Mouse (Mus musculus): Measurements from ENCODE around the gene Trpm7. TPM values are rescaled to one million over a fixed set of nuclear protein-coding genes. Genes with fewer than 3 reads are reported as not detected.
"Not testable (repeated sequence)": the region's sequence is repeated elsewhere in the genome, so short reads cannot be mapped to it uniquely, and the experiment has no call there.

The Trpm7 gene
- 10 to 100 TPM; 33.1 to 34.3 TPM for total RNA-seq (2021)
- long read RNA-seq, experiment 1, partial matches to known transcripts, result 1 of 1 reads
- long read RNA-seq, experiment 1, other reads (novel, unspliced or antisense), result 0 of 1 reads
- long read RNA-seq, experiment 2, partial matches to known transcripts, result 16 of 20 reads
- long read RNA-seq, experiment 2, other reads (novel, unspliced or antisense), result 3 of 20 reads

- peak; percentile 89 to 92 for DNase-seq (ENCODE audit: low spot score in 2 of 2)
These were observed at the start of gene Trpm7 for GRCm38 (mm10) chr2:126875871-126876796. TSS of gene Trpm7 (minus strand) at chr2:126876230.

- no peak for DNase-seq (ENCODE audit: low spot score in 2 of 2)
These were observed 44.5 kb upstream of the Trpm7 start for GRCm38 (mm10) chr2:126920358-126921060.

GRCm38 (mm10) chr2:126916236-126916635 is 40.2 kb upstream of the Trpm7 start:
- no peak for DNase-seq (ENCODE audit: low spot score in 2 of 2)

GRCm38 (mm10) chr2:126914096-126914495 is 38.1 kb upstream of the Trpm7 start:
- DNase-seq (ENCODE audit: low spot score in 2 of 2), result no peak

- DNase-seq (ENCODE audit: low spot score in 2 of 2), result no peak
These were observed 28.1 kb upstream of the Trpm7 start for GRCm38 (mm10) chr2:126904162-126904561.

- DNase-seq (ENCODE audit: low spot score in 2 of 2), result no peak
These were observed 21.5 kb upstream of the Trpm7 start for GRCm38 (mm10) chr2:126897511-126897910.

- DNase-seq (ENCODE audit: low spot score in 2 of 2), result no peak
These were observed 20.9 kb upstream of the Trpm7 start for GRCm38 (mm10) chr2:126896941-126897340.

GRCm38 (mm10) chr2:126894245-126894644 is 18.2 kb upstream of the Trpm7 start:
- DNase-seq (ENCODE audit: low spot score in 2 of 2), result no peak

- DNase-seq (ENCODE audit: low spot score in 2 of 2), result no peak
These were observed 16.3 kb upstream of the Trpm7 start for GRCm38 (mm10) chr2:126892316-126892715.

GRCm38 (mm10) chr2:126891743-126892142 is 15.7 kb upstream of the Trpm7 start:
- no peak for DNase-seq (ENCODE audit: low spot score in 2 of 2)

- DNase-seq (ENCODE audit: low spot score in 2 of 2), result no peak
These were observed 11.1 kb upstream of the Trpm7 start for GRCm38 (mm10) chr2:126887141-126887540.

- no peak for DNase-seq (ENCODE audit: low spot score in 2 of 2)
These were observed 9.8 kb upstream of the Trpm7 start for GRCm38 (mm10) chr2:126885871-126886270.

GRCm38 (mm10) chr2:126882711-126883110 is 6.7 kb upstream of the Trpm7 start:
- not testable (repeated sequence) for DNase-seq (ENCODE audit: low spot score in 2 of 2)

GRCm38 (mm10) chr2:126877991-126878390 is 2.0 kb upstream of the Trpm7 start:
- no peak for DNase-seq (ENCODE audit: low spot score in 2 of 2)

- peak in 1 of 2 experiments; percentile 42 for DNase-seq (ENCODE audit: low spot score in 2 of 2)
These were observed 554 bp downstream of the Trpm7 start for GRCm38 (mm10) chr2:126875516-126875835.

- no peak for DNase-seq (ENCODE audit: low spot score in 2 of 2)
These were observed 1.1 kb downstream of the Trpm7 start for GRCm38 (mm10) chr2:126874809-126875515.

GRCm38 (mm10) chr2:126866301-126866700 is 9.7 kb downstream of the Trpm7 start:
- no peak for DNase-seq (ENCODE audit: low spot score in 2 of 2)

GRCm38 (mm10) chr2:126865501-126866199 is 10.4 kb downstream of the Trpm7 start:
- DNase-seq (ENCODE audit: low spot score in 2 of 2), result peak in 1 of 2 experiments; percentile 18

GRCm38 (mm10) chr2:126865026-126865425 is 11.0 kb downstream of the Trpm7 start:
- no peak for DNase-seq (ENCODE audit: low spot score in 2 of 2)

- no peak for DNase-seq (ENCODE audit: low spot score in 2 of 2)
These were observed 31.3 kb downstream of the Trpm7 start for GRCm38 (mm10) chr2:126844751-126845150.

- DNase-seq (ENCODE audit: low spot score in 2 of 2), result no peak
These were observed 37.2 kb downstream of the Trpm7 start for GRCm38 (mm10) chr2:126838848-126839247.
